Mouse (Mus musculus) intestine, embryonic 14.5 days (tissue): ENCODE data around the gene Serpina3m. TPM values are rescaled to one million over a fixed set of nuclear protein-coding genes. Genes with fewer than 3 reads are reported as not detected.
A peak's percentile ranks its signal among the peaks of the same experiment; 100 is the strongest.

Experiments used
- ATAC-seq: fragments of 200-750 bp; cut with Nextera tagmentation; replicated peaks from 2 replicates; pipeline ENCODE4 v1.8.0; 2017; ENCODE audit warnings: low read depth, moderate number of reproducible peaks, moderate TSS enrichment, moderate library complexity; ENCODE audit not compliant: low FRiP score, low TSS enrichment
- DNase-seq: peaks from one replicate; pipeline ENCODE4 v3.0.0-alpha.2; 2018; ENCODE audit warnings: low spot score
- H3K27ac ChIP-seq: fragments of 300-500 bp; sonication (generic); 2 replicates; pipeline ENCODE4 v1.5.1; 2014; ENCODE audit warnings: low read depth, mild to moderate bottlenecking, control low read depth
- H3K27me3 ChIP-seq: fragments of 300-500 bp; sonication (generic); replicated peaks from 2 replicates; pipeline ENCODE4 v1.6.1; 2014; ENCODE audit warnings: low read length, control low read depth; ENCODE audit not compliant: control insufficient read depth, insufficient read depth
- H3K36me3 ChIP-seq: fragments of 300-500 bp; sonication (generic); 2 replicates; pipeline ENCODE4 v1.6.1; 2014; ENCODE audit warnings: low read length, control low read depth; ENCODE audit not compliant: control insufficient read depth, insufficient read depth
- H3K4me1 ChIP-seq: fragments of 300-500 bp; sonication (generic); replicated peaks from 2 replicates; pipeline ENCODE4 v1.6.1; 2014; ENCODE audit warnings: low read length, control low read depth, mixed read lengths; ENCODE audit not compliant: control insufficient read depth, insufficient read depth
- H3K4me2 ChIP-seq: fragments of 300-500 bp; sonication (generic); 2 replicates; pipeline ENCODE4 v1.6.1; 2014; ENCODE audit warnings: low read length
- H3K4me3 ChIP-seq: fragments of 300-500 bp; sonication (generic); 2 replicates; pipeline ENCODE4 v1.5.1; 2014; ENCODE audit warnings: low read depth, low read length, control low read depth, mixed read lengths
- H3K9ac ChIP-seq: fragments of 300-500 bp; sonication (generic); 2 replicates; pipeline ENCODE4 v1.6.1; 2014; ENCODE audit warnings: mild to moderate bottlenecking, low read length
- H3K9me3 ChIP-seq: fragments of 300-500 bp; sonication (generic); 2 replicates; pipeline ENCODE4 v1.6.1; 2016; ENCODE audit warnings: low read length, control low read depth; ENCODE audit not compliant: control insufficient read depth
- WGBS: fragments of 180-500 bp; shearing (Covaris S2); extraction: QIAGEN DNeasy Blood & Tissue Kit; methylation state at CpG from one replicate; pipeline ENCODE4 v1.1.7; 2014; 5-methylcytosine and 5-hydroxymethylcytosine counted together
- polyA plus RNA-seq: library from polyadenylated mRNA; unstranded; fragments of >200 nt; fragmentation: Nextera tagmentation; extraction: Ambion mirVana; gene quantifications from 2 replicates; pipeline ENCODE4 v1.2.1, GENCODE M21; 2014

Serpina3m gene
- polyA plus RNA-seq, 1 experiment from 2014 or later, result not detected

DNA sequence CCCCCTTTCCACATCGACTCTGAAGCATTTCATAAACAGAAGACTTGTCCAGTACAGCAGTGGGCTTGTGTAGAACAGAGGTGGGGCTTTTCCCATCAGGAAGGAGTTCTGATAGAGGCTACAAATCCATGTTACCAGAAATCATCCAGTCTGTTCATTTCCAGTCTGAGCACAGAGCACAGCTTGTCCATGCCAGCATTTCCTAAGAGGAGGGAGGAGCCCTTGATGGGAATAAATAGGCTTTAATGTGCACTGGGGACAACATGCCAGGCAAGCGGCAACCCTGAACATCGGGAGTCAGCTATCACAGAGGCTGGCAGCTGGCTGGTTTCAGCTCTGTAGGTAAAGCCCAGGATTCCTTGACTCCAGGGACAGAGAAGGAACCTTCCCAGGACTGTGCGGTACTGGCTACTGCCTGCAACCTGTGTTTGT, 68.2 kb downstream of the Serpina3m start, which contains the start of gene Serpina3n:
TSS of gene Serpina3n (plus strand) at position 276 of the 432 bp plus-strand sequence.
- Histone ChIP-seq H3K9me3 (no peaks in the 10 kb centered on the region), H3K4me3 (no peak within 1 kb of the TSS), H3K4me1 (no peaks in the 10 kb centered on the region), H3K36me3 (no peaks in the 10 kb centered on the region), H3K27me3 (no peaks in the 10 kb centered on the region), H3K9ac (no peak within 1 kb of the TSS), H3K4me2 (no peak within 1 kb of the TSS), H3K27ac (no peak within 1 kb of the TSS)
- DNase-seq, result no peak
- WGBS, result 64% methylated on average over 4 of the region's 4 CpGs
- no peak for ATAC-seq

DNA sequence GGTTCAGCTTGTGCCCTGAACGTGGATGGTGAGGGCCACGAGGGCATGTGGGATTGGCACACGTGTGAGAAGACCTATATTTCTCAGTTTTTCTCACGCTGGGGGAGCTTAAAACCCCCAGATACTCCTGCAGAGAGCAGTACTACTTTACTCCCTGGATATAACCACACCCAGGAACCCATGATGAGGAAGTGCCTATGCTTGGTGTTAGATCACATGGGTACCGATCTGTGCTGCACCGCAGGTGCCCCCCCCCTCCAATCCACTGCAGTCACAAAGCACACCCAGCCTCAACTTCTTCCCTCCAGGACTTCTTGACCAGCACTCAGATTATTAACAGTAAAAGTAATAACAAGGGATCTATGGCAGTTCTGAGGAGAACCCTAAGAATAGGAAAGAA, 74.2 kb downstream of the Serpina3m start:
- no peaks in the 10 kb centered on the region for H3K36me3 ChIP-seq
- no peak overlapping the region for H3K27ac ChIP-seq
- H3K4me2 ChIP-seq, result no peak overlapping the region
- no peak for DNase-seq
- no peak overlapping the region for H3K4me3 ChIP-seq
- H3K9me3 ChIP-seq, result no peaks in the 10 kb centered on the region
- 0 out of 2 replicates have a peak, but pooled peaks cover 4% of the 10 kb centered on the region for H3K4me1 ChIP-seq
- no peak for ATAC-seq
- WGBS, result 86% methylated on average over 6 of the region's 6 CpGs
- H3K9ac ChIP-seq, result no peak overlapping the region
- H3K27me3 ChIP-seq, result no peaks in the 10 kb centered on the region

DNA sequence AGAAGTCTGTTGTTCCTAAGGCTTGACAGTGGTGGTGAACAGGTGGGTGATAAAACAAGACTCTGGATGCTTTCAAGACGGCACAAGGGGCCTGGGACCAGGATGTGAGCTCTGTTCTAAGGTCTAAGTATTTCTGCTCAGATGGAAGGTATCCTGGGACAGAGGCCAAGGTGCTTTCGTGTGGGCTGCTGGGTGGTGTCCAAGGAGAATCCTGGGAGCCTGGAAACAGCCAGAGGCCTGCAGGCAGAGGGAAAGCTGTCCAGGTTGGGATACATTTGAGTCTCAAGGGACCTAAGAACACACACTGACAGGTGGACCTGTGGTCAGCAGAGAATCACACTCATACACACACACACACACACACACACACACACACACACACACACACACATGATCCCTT, 76.3 kb downstream of the Serpina3m start:
- Histone ChIP-seq H3K4me1 (0 out of 2 replicates have a peak, but pooled peaks cover 4% of the 10 kb centered on the region), H3K27me3 (no peaks in the 10 kb centered on the region), H3K9ac (no peak overlapping the region), H3K27ac (no peak overlapping the region), H3K9me3 (no peaks in the 10 kb centered on the region), H3K4me2 (no peak overlapping the region), H3K4me3 (no peak overlapping the region), H3K36me3 (no peaks in the 10 kb centered on the region)
- DNase-seq (no peak), ATAC-seq (no peak)
- WGBS, result 62% methylated on average over 2 of the region's 2 CpGs

DNA sequence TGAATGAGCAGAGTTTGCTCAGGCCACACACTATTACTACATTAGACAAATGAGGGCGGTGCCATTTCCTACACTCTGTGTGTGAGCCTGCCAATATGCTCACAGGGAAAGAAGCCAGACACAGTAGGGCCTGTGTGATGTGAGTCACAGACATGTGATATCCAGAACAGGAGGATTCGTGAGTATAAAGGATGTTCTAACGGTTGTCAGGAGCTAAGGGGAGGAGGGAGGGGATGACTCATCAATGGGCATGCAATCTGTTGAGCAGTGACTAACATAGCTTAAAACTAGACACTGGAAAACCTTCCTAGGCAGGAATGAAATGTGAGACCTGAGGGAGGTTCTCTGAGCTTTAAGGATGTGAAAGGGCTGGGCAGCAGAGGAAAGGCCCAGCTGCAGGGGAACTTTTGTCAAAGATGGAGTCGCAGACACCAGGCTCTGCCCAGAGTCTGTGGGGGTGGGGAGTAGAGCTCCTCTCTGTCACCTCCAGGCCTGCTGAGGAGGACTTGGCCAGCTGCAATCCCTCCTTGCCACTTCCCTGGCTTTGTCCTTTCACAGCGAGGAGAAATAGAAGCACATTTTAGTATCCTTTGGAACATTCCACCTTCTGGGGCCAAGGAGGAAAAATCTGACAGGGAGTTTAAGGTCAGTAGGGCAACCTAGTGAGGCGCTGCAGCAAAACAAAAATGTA, 77.5 kb downstream of the Serpina3m start:
- Histone ChIP-seq H3K27ac (no peak overlapping the region), H3K4me2 (no peak overlapping the region), H3K9me3 (no peaks in the 10 kb centered on the region), H3K36me3 (no peaks in the 10 kb centered on the region), H3K9ac (no peak overlapping the region), H3K4me3 (no peak overlapping the region), H3K27me3 (no peaks in the 10 kb centered on the region), H3K4me1 (0 out of 2 replicates have a peak, but pooled peaks cover 4% of the 10 kb centered on the region)
- DNase-seq (no peak), ATAC-seq (peak; percentile 28; the same call in 1 of the 2 replicates)
- 43% methylated on average over 6 of the region's 6 CpGs for WGBS

DNA sequence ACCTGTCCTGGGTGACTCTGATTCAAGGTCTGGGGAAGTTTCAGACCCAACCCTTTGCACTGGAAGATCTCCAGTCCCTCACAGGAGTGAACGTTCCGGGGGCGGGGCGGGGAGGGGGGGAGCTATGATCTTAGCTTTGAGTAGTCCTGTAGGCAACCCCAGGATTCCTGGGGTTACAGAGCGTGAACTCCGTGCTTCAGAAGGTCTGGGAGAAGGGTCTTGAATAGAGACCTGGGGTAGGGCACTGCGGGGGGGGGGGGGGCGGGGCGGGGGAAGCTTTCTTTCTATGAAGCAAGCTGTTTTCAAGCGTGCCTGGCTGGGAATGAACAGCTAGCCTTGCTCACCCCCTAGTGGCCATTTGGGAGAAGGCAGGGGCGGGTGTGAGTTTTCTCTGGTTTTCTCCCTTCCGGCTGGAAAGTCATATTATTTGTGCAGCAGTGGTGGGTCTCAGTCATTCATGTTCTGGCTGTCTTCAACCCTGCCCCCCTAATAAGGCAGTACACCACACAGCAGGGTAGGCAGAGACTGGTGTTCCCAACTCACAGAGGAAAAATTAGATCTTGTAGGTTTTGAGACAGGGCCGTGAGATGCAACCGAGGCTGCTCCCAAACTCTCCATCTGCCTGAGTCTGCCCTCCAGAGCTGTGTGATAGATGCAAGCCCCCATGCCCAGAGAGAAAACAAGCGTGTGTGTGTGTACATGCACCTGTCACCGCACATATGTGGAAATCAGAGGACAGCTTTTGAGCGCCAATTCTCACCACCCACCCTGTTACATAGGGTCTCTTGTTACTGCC, 80.3 kb downstream of the Serpina3m start:
- no peaks in the 10 kb centered on the region for H3K9me3 ChIP-seq
- DNase-seq (peak; percentile 97), ATAC-seq (peak; percentile 42)
- 19% methylated on average over 17 of the region's 17 CpGs for WGBS
- no peak overlapping the region for H3K4me3 ChIP-seq
- no peaks in the 10 kb centered on the region for H3K27me3 ChIP-seq
- H3K27ac ChIP-seq, result no peak overlapping the region
- H3K4me1 ChIP-seq, result 0 out of 2 replicates have a peak, but pooled peaks cover 4% of the 10 kb centered on the region
- no peak overlapping the region for H3K9ac ChIP-seq
- peak overlapping the region; percentile 46 for H3K4me2 ChIP-seq
- H3K36me3 ChIP-seq, result no peaks in the 10 kb centered on the region

DNA sequence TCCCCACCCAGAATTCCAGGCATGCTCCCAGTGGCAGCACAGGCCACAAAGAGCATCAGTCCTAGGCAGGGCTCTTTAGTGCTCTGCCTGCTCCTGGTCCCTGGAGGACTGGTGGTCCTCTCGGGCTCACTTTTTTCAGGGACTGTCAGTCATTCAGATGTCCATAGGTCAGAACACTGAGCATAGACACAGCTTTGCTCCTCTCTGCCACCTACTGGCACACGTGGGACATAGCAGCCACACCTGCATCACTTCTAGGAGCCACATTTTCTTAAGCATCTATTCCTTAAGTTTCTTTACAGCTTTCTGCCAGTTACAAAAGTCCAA, 80.8 kb downstream of the Serpina3m start:
- no peak overlapping the region for H3K4me3 ChIP-seq
- no peak overlapping the region for H3K27ac ChIP-seq
- no peaks in the 10 kb centered on the region for H3K36me3 ChIP-seq
- H3K9me3 ChIP-seq, result no peaks in the 10 kb centered on the region
- 10% methylated on average over 2 of the region's 2 CpGs for WGBS
- 0 out of 2 replicates have a peak, but pooled peaks cover 4% of the 10 kb centered on the region for H3K4me1 ChIP-seq
- H3K4me2 ChIP-seq, result no peak overlapping the region
- no peak overlapping the region for H3K9ac ChIP-seq
- no peak for DNase-seq
- ATAC-seq, result no peak; the same call in 1 of the 2 replicates
- H3K27me3 ChIP-seq, result no peaks in the 10 kb centered on the region

DNA sequence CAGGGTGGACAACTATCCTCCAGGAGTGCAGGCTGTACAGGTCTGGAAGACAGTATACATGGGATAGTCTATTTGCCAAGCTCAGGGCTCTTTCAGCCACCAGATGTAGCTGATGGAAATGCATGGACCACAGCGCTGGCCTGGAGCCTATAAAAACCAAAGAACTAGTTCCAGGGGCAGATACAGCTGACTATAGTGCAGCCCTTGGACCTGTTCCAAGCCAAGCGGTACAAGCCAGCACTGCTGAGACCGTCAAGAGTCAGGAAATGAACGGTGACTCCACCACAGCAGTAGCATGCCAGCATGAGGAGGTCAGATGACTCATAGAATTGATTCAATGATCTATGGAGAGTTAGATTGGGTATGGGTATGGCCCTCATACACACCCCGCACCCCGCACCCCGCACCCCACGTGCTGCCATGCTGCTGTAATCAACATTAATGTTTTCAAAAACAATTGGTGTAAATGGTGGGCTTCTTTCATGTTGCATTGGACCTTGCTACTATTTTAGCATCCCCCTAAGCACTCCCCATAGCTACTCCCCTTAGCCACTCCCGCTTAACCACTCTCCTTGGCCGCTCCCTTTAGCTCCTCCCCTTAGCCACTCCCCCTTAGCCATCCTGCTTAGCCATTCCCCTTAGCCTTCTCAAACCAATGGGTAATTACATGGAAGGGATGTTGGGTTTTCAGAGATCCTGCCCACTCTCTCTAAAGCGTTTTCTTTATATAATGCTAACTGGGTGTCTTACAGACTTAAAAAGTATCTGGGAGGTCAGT, 84.5 kb downstream of the Serpina3m start:
- H3K27me3 ChIP-seq, result no peaks in the 10 kb centered on the region
- no peak overlapping the region for H3K4me3 ChIP-seq
- no peaks in the 10 kb centered on the region for H3K36me3 ChIP-seq
- DNase-seq (no peak), ATAC-seq (no peak)
- WGBS, result 66% methylated on average over 11 of the region's 11 CpGs
- H3K4me2 ChIP-seq, result no peak overlapping the region
- no peak overlapping the region for H3K9ac ChIP-seq
- H3K9me3 ChIP-seq, result no peaks in the 10 kb centered on the region
- no peaks in the 10 kb centered on the region for H3K4me1 ChIP-seq
- no peak overlapping the region for H3K27ac ChIP-seq

DNA sequence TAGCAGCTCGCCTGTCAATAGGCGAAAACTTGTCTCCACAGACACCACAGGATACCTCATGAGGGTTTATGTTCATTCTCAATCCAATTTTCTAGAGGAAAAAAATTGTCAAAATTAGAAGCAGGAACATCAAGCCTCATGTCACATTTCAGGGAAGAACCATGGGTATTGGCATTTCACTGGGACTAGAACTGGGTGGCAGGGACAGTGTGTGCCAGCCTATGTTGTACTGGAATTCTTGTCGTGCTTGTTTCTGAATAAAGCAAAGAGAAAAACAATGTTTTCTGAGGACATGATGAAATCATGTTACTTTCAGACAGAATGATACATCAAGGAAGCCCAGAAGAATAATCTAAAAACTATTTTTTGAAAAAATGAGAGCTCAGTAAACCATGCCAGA, 87.3 kb downstream of the Serpina3m start:
- DNase-seq, result no peak
- no peaks in the 10 kb centered on the region for H3K4me1 ChIP-seq
- no peaks in the 10 kb centered on the region for H3K9me3 ChIP-seq
- WGBS, result 82% methylated on average over 3 of the region's 3 CpGs
- no peak overlapping the region for H3K4me2 ChIP-seq
- no peak for ATAC-seq
- no peak overlapping the region for H3K4me3 ChIP-seq
- H3K36me3 ChIP-seq, result no peaks in the 10 kb centered on the region
- H3K27me3 ChIP-seq, result no peaks in the 10 kb centered on the region
- H3K9ac ChIP-seq, result no peak overlapping the region
- no peak overlapping the region for H3K27ac ChIP-seq
